Mouse (Mus musculus): ENCODE results near the gene Tubb2a.

DNA sequence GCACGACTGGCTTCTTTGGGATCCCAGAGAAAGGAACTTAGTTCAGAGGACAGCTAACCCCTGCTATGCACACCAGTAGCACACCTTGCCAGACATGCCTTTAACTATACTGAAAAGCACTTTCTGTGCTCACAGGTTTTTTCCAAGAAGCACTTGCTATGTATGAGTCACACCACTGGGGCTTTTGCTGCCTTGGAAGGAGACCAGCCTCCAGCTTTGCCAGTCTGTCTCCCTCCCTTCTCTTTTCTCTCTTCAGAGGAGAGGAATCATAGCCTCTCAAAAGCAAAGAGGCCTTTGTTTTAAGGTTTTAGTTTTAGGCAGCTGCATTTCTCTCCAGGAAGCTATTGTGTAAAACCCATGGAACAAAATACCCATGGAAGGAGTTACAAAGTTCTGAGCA is 11.5 kb downstream of the Tubb2a start:
- TF ChIP-seq POLR2A (IDR thresholded peaks at IDR 0.05; ENCODE audit: borderline replicate concordance, extremely low read depth, insufficient read depth, insufficient read length, poor library complexity, severe bottlenecking), result no peak
- TF ChIP-seq CTCF (IDR thresholded peaks at IDR 0.05; ENCODE audit: borderline replicate concordance, extremely low read depth, insufficient read depth, insufficient read length), result no peak

All from brain, embryonic 14.5 days (tissue).